Mouse (Mus musculus): ENCODE measurements at regions not wholly inside any gene's neighbourhood (a gene's known extent, or its start where the extent isn't known, plus 50 kb on each side); places are given as distances from the start of the nearest gene placed in this dataset.

DNA sequence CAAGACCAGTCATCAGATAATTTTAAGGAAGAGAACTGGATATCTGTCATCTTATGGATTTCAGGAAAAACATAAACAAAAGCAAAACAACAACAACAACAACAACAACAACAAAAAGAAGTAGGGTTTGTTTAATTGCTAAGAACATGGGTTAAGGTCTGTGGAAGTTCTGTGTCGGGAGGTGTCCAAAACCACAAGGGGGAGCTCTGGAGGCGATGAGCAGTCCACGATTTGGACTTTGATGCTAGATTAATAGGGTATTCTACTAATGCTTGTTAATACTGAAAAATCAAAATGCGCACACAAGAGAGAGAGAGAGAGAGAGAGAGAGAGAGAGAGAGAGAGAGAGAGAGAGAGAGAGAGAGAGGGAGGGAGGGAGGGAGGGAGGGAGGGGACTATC is 692.0 kb upstream of the Car10 start:
- peak in 1 of 2 experiments; percentile 7 for DNase-seq (ENCODE audit: low spot score in 2 of 2)

DNA sequence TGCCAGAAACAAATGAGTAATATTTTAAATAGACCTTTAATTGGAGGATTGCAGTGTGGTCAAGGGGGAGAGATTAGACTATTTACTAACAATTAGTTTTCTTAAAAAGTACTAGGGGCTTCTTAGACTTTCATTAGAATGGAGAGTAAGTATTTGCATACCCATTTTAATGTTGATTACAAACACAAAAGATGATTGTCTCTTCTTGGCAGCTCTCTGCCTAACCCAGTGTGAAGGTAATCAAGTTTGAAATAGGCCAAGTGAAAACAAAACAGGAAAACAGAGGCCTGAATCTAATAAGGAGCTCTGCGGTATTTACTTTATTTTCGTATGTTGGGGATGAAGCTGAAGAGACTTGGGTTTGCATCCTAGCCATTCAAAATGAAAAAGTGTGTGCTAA is 646.5 kb upstream of the Car10 start:
- DNase-seq (ENCODE audit: low spot score in 2 of 2) = no peak

DNA sequence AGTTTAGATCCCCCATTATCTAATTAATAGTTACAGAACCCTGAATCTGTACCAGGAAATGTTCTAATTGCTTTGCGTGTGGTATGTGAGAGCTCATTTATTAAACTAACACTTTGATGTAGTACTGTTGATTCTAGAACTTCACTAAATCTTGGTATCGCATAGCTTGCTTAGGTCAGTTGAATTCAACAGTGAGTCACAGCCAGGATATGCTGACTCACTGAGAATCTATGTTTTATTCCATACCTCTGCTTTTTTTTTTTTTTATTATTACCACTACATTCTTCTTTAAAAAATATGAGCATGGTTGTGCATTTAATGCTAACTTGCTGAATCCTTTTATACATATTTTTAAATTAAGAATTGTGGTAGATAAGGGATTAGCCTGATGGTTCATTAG is 602.5 kb upstream of the Car10 start:
- DNase-seq (ENCODE audit: low spot score in 2 of 2) = no peak
